Mouse (Mus musculus) testis, adult 2 months (tissue): ENCODE data around the gene Gcnt3. TPM values are rescaled to one million over a fixed set of nuclear protein-coding genes. Genes with fewer than 3 reads are reported as not detected.

Experiments
- H3K27ac ChIP-seq: fragments of 200-500 bp; 2 replicates; pipeline ENCODE4 v1.5.1; 2012; ENCODE audit warnings: low read depth, low read length; ENCODE audit not compliant: control insufficient read depth, insufficient read depth
- H3K27me3 ChIP-seq: fragments of 200-500 bp; 2 replicates; pipeline ENCODE4 v1.6.1; 2012; ENCODE audit warnings: mild to moderate bottlenecking, low read length, moderate library complexity; ENCODE audit not compliant: control insufficient read depth, insufficient read depth
- H3K36me3 ChIP-seq: fragments of 200-500 bp; 2 replicates; pipeline ENCODE4 v1.6.1; 2012; ENCODE audit warnings: mild to moderate bottlenecking, low read length; ENCODE audit not compliant: control insufficient read depth, insufficient read depth
- H3K4me1 ChIP-seq: fragments of 200-500 bp; 2 replicates; pipeline ENCODE4 v1.6.1; 2012; ENCODE audit warnings: low read length; ENCODE audit not compliant: control insufficient read depth, insufficient read depth
- H3K4me3 ChIP-seq: fragments of 200-500 bp; 2 replicates; pipeline ENCODE4 v1.5.1; 2012; ENCODE audit warnings: low read depth, mild to moderate bottlenecking, low read length, moderate library complexity, mixed read lengths; ENCODE audit not compliant: control insufficient read depth
- CTCF ChIP-seq: fragments of 200-500 bp; IDR thresholded peaks from 2 replicates; pipeline ENCODE4 v1.5.1; 2012; ENCODE audit warnings: low read depth, mild to moderate bottlenecking, inconsistent platforms, low read length, moderate library complexity; ENCODE audit not compliant: control insufficient read depth, insufficient read depth, insufficient replicate concordance
- POLR2A ChIP-seq: fragments of 200-500 bp; IDR thresholded peaks from 2 replicates; pipeline ENCODE4 v1.6.1; 2012; ENCODE audit warnings: low read depth, mild to moderate bottlenecking, inconsistent platforms, low read length, moderate library complexity; ENCODE audit not compliant: control insufficient read depth
- polyA plus RNA-seq: library from polyadenylated mRNA; depleted of rRNA; stranded (reverse); fragments of >200 nt; gene quantifications from 2 replicates; pipeline ENCODE4 v1.2.3, GENCODE M21; 2012

Gcnt3 gene
- polyA plus RNA-seq, 1 experiment = 5.0 TPM

DNA sequence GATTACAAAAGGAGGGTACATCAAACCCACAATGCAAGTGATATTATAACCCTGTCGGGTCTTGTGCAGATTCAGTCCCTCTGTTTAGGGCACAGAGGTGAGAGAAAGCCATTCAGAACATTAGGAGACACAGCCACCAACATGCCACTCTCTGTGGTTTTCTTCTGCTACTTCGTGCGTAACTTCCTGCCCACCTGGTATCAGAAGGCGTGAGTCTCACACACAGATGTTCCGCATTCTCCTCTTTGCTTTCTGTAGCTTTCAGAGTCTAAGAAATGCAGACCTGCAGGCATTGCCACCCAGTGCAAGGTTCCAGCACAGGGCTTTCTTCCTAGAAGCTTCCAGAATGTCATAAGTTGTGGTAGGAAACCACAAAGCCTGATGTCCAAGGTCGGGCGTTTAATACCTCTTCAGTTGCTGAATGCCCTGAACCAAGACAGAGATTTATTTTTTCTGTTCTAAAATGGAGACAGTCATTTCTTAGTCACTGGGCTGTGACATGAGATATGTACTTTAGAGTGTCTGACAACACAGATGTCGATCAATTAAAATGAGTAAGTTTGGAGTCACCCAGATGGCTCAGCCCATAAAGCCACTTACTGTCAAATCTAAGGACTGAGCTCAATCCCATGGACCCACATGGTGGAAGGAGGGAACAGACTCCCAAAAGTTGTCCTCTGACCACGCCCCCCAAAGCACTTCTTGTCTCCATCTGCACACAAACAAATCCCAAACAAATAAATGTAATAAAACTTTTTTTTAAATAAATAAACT lies 42.3 kb upstream of the Gcnt3 start:
- Histone ChIP-seq H3K27ac (no peak overlapping the region), H3K4me3 (no peak overlapping the region), H3K27me3 (no peaks in the 10 kb centered on the region), H3K36me3 (no peaks in the 10 kb centered on the region), H3K4me1 (peaks cover 5% of the 10 kb centered on the region)
- TF ChIP-seq CTCF (no peak), POLR2A (no peak)

DNA sequence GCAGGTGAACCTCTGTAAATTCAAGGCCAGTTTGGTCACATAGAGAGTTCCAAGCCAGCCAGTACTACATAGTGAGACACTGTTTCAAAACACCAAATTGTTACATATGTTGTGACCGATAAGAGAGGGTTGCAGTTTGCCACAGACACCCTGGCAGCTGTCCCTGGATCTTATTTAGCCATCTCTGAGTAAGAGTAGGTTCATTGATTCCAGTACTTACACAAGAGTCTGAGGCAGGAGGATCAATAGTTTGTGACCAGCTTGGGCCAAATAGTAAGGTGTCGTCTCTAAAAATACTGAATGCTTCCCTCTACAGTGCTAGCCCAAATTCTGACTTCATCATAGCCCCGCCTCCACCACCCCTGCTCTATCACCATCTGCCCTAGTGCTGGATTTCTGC lies 40.1 kb upstream of the Gcnt3 start:
- peaks cover 5% of the 10 kb centered on the region for H3K4me1 ChIP-seq
- no peaks in the 10 kb centered on the region for H3K27me3 ChIP-seq
- H3K27ac ChIP-seq = no peak overlapping the region
- TF ChIP-seq POLR2A (no peak), CTCF (no peak)
- H3K36me3 ChIP-seq = no peaks in the 10 kb centered on the region
- H3K4me3 ChIP-seq = no peak overlapping the region

DNA sequence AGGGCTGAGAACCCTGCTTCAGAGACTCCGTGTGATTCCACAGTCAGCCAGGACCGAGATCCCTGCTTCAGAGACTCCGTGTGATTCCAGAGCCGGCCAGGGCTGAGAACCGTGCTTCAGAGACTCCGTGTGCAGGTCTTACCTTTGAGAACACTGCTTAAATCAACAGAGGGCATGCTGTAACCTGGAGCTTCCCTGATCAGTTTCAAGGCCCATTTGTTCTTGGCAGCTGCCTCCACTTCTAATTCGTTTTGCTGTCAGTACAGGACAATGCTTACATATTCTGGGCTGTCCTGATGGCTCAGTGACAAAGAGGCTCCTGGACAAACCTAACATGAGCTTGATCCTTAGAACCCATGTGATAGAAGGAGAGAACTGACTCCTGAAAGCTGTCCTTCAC lies 39.3 kb upstream of the Gcnt3 start:
- no peaks in the 10 kb centered on the region for H3K27me3 ChIP-seq
- peaks cover 3% of the 10 kb centered on the region for H3K4me1 ChIP-seq
- H3K27ac ChIP-seq = no peak overlapping the region
- no peaks in the 10 kb centered on the region for H3K36me3 ChIP-seq
- no peak for TF ChIP-seq CTCF
- TF ChIP-seq POLR2A = no peak
- H3K4me3 ChIP-seq = no peak overlapping the region

DNA sequence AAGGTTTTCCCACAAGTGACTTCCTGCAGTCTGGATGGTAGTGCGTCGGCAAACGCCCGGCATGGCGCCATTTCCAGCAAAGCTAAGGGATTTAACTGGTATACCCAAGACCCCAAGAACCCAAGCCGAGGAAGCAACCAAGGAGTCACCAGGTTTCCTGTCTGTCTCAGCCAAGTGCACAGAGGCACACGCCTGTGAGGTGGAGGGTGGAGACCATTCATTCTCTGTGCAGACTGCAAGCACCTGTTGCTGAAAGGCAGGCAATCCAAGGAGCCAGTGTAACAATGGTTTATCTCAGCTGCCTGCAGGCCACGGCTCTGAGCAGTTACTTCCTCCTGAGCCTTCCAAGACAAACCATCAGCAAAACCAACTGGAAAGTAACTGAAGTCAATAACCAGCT lies 34.5 kb upstream of the Gcnt3 start:
- Histone ChIP-seq H3K27ac (no peak overlapping the region), H3K4me1 (no peaks in the 10 kb centered on the region), H3K4me3 (no peak overlapping the region), H3K36me3 (no peaks in the 10 kb centered on the region), H3K27me3 (no peaks in the 10 kb centered on the region)
- TF ChIP-seq CTCF (no peak), POLR2A (no peak)

DNA sequence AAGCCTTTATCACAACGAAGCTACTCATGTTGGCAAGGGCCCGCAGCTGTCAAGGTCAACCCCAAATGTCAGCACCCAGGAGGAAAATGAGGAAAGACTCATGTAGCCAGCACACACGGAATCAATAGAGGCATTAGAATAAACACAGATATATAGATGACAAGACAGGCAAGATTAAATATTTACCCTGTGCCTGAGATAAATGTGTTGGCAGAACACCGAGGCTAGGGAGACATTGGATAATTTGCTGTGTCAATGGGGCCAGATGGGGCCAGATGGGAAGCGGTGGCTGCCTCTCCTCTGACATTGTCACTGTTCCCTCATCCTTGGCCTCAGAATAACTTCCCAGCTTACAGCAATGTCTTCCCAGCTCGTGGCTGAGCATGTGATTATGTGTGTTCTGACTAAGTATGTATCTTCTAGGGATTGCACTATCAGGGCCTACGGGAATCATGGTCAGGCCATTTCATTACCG lies 32.1 kb upstream of the Gcnt3 start:
- H3K4me3 ChIP-seq = peak overlapping the region; percentile 58
- TF ChIP-seq CTCF = no peak
- no peak for TF ChIP-seq POLR2A
- H3K27me3 ChIP-seq = no peaks in the 10 kb centered on the region
- no peaks in the 10 kb centered on the region for H3K36me3 ChIP-seq
- H3K4me1 ChIP-seq = no peaks in the 10 kb centered on the region
- H3K27ac ChIP-seq = no peak overlapping the region

DNA sequence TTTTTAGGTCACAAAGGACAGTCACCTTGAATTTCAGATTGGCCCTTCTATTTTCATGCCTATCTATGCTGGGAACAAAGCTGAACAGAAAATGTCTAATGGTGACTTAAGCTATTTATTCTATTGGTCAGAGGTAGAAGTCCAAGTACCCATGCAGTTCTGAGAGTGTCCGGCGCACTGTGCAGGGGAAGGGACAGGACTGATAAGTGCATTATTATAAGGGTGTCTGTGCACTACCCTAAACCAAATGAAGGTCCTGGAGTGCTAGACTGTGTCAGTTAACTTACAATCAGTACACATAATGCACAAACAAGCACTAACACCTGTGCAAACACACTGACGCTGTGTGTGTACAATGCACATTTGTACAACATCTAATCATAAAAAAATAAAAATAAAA lies 29.6 kb upstream of the Gcnt3 start:
- no peak overlapping the region for H3K27ac ChIP-seq

DNA sequence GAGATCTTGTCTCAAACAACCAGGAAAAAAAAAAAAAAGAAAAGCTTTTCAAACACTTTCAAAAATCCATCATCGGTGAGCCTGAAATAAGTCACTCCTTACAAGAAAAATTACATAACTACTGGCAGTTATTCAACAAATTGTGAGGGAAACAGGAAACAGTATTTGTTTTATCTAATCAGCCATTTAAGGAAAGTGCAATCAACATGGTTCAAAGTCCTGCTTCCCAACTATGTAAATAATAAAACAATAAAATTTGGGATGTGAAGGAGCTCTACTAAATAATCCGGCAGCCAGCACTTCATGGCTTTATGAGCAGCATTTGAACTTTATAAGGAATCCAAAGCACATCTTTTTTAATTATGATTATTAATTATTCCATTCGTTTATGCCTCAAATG lies 24.1 kb upstream of the Gcnt3 start:
- H3K4me1 ChIP-seq = no peaks in the 10 kb centered on the region
- H3K27ac ChIP-seq = no peak overlapping the region
- H3K27me3 ChIP-seq = no peaks in the 10 kb centered on the region
- no peak for TF ChIP-seq POLR2A
- TF ChIP-seq CTCF = no peak
- H3K4me3 ChIP-seq = no peak overlapping the region
- H3K36me3 ChIP-seq = no peaks in the 10 kb centered on the region

More for the DNA sequence above, 29.6 kb upstream of the Gcnt3 start:
- H3K36me3 ChIP-seq = no peaks in the 10 kb centered on the region
- no peaks in the 10 kb centered on the region for H3K4me1 ChIP-seq
- H3K27me3 ChIP-seq = no peaks in the 10 kb centered on the region
- TF ChIP-seq CTCF (no peak), POLR2A (no peak)
- H3K4me3 ChIP-seq = no peak overlapping the region
